11 mouse cellular contexts compared by ENCODE assay signal in genomic region chr19:56133565-56133964, GRCm38 (mm10).
DNase-seq lines count a peak whose midpoint lies in the region; ATAC-seq lines count a peak whose summit lies in the region.
"Had no signal": no experiment of that assay in that cellular context is flagged by ENCODE, and none has a peak within 500 bp of the region (broad histone marks: within the 10 kb centered on the region; RNA-seq: fewer than 3 reads in every experiment).

No protein-coding gene starts in this region.

- no peak overlapping the region for H3K9ac ChIP-seq in kidney, embryonic 16.5 days (replicated peaks; ENCODE audit: low read length)
- H3K9ac ChIP-seq in midbrain, embryonic 15.5 days, result no peak overlapping the region
- no peak overlapping the region for H3K9ac ChIP-seq in liver, embryonic 12.5 days
- H3K9ac ChIP-seq: heart, embryonic 12.5 days; intestine, embryonic 15.5 days had no signal

- H3K36me3 ChIP-seq in kidney, embryonic 16.5 days (ENCODE audit: insufficient read depth, low read length), result no peaks in the 10 kb centered on the region
- no peaks in the 10 kb centered on the region for H3K36me3 ChIP-seq in limb, embryonic 10.5 days
- H3K36me3 ChIP-seq in midbrain, embryonic 15.5 days (replicated peaks), result no peaks in the 10 kb centered on the region
- H3K36me3 ChIP-seq in liver, embryonic 12.5 days, result no peaks in the 10 kb centered on the region
- H3K36me3 ChIP-seq: heart, embryonic 12.5 days; intestine, embryonic 15.5 days had no signal

- 0 out of 2 replicates have a peak, but pooled peaks cover 5% of the 10 kb centered on the region for H3K27me3 ChIP-seq in kidney, embryonic 16.5 days (ENCODE audit: insufficient read depth, low read length)
- H3K27me3 ChIP-seq in limb, embryonic 10.5 days (ENCODE audit: low read depth, poor library complexity, severe bottlenecking), result peaks cover 31% of the 10 kb centered on the region
- peaks cover 4% of the 10 kb centered on the region; the same call in 1 of the 2 replicates for H3K27me3 ChIP-seq in midbrain, embryonic 15.5 days (replicated peaks)
- peaks cover 37% of the 10 kb centered on the region for H3K27me3 ChIP-seq in liver, embryonic 12.5 days (replicated peaks)
- H3K27me3 ChIP-seq: intestine, embryonic 15.5 days had no signal

- peaks cover 23% of the 10 kb centered on the region for H3K4me1 ChIP-seq in kidney, embryonic 16.5 days (ENCODE audit: insufficient read depth, low read length)
- H3K4me1 ChIP-seq in limb, embryonic 10.5 days, result peaks cover 45% of the 10 kb centered on the region
- peaks cover 28% of the 10 kb centered on the region for H3K4me1 ChIP-seq in midbrain, embryonic 15.5 days
- H3K4me1 ChIP-seq in liver, embryonic 12.5 days, result no peaks in the 10 kb centered on the region
- H3K4me1 ChIP-seq: intestine, embryonic 15.5 days had no signal

- intact Hi-C loops in heart, postnatal 10 days (cut with DNase I), result loop anchor here (5.0 kb wide), 2 partner anchors 236 to 411 kb away; no protein-coding TSS in a partner anchor

- DNase-seq in kidney, postnatal 14 days, result no peak
- peak; percentile 44 for DNase-seq in embryo, embryonic 9.5 days (ENCODE audit: extremely low spot score)
- peak; percentile 61 for DNase-seq in limb, embryonic 10.5 days (ENCODE audit: low spot score)
- no peak for DNase-seq in heart, postnatal 10 days

- H3K4me3 ChIP-seq in kidney, embryonic 16.5 days (ENCODE audit: low read length), result no peak overlapping the region
- no peak overlapping the region for H3K4me3 ChIP-seq in limb, embryonic 10.5 days
- H3K4me3 ChIP-seq in midbrain, embryonic 15.5 days, result no peak overlapping the region
- no peak overlapping the region for H3K4me3 ChIP-seq in liver, embryonic 12.5 days
- H3K4me3 ChIP-seq: heart, embryonic 12.5 days; intestine, embryonic 15.5 days; layer of hippocampus, adult 2 months; myocyte had no signal

- WGBS in kidney, embryonic 16.5 days, result 11% methylated on average over 5 of the region's 5 CpGs
- WGBS in limb, embryonic 10.5 days, result 11% methylated on average over 5 of the region's 5 CpGs
- 6% methylated on average over 5 of the region's 5 CpGs for WGBS in midbrain, embryonic 15.5 days
- 33% methylated on average over 5 of the region's 5 CpGs for WGBS in liver, embryonic 12.5 days (ENCODE audit: insufficient replicate concordance)

- ATAC-seq in kidney, embryonic 16.5 days (ENCODE audit: low FRiP score, low TSS enrichment), result no peak
- 0 out of 2 replicates have a peak, but pooled peaks have one; percentile 50 for ATAC-seq in midbrain, embryonic 15.5 days (replicated peaks)
- no peak for ATAC-seq in liver, embryonic 12.5 days

- H3K4me2 ChIP-seq in kidney, embryonic 16.5 days (replicated peaks; ENCODE audit: low read depth, low read length), result peak overlapping the region; percentile 14
- no peak overlapping the region for H3K4me2 ChIP-seq in midbrain, embryonic 15.5 days
- H3K4me2 ChIP-seq in liver, embryonic 12.5 days, result no peak overlapping the region

- H3K9me3 ChIP-seq in kidney, embryonic 16.5 days (ENCODE audit: low read length), result no peaks in the 10 kb centered on the region
- no peaks in the 10 kb centered on the region for H3K9me3 ChIP-seq in limb, embryonic 10.5 days (replicated peaks)
- no peaks in the 10 kb centered on the region for H3K9me3 ChIP-seq in midbrain, embryonic 15.5 days
- H3K9me3 ChIP-seq in liver, embryonic 12.5 days (replicated peaks), result no peaks in the 10 kb centered on the region
- H3K9me3 ChIP-seq: heart, embryonic 12.5 days; intestine, embryonic 15.5 days had no signal

- no peak overlapping the region for H3K27ac ChIP-seq in kidney, embryonic 16.5 days (ENCODE audit: low read length)
- H3K27ac ChIP-seq in limb, embryonic 10.5 days, result peak overlapping the region; percentile 80
- peak overlapping the region; percentile 40; the same call in 1 of the 2 replicates for H3K27ac ChIP-seq in midbrain, embryonic 15.5 days
- no peak overlapping the region for H3K27ac ChIP-seq in liver, embryonic 12.5 days
- H3K27ac ChIP-seq: intestine, embryonic 15.5 days; layer of hippocampus, adult 2 months had no signal

Comparison
In these comparisons a context has a peak if more than half of its experiments do, and no peak if none do; other contexts are left out.
1. H3K27ac ChIP-seq: peak in limb, embryonic 10.5 days (single experiment) and midbrain, embryonic 15.5 days (single experiment); none in kidney, embryonic 16.5 days (single experiment) and liver, embryonic 12.5 days (single experiment).
2. DNase-seq: peak in embryo, embryonic 9.5 days (single experiment) and limb, embryonic 10.5 days (single experiment); none in kidney, postnatal 14 days (single experiment) and heart, postnatal 10 days (0 of 2).